Mouse (Mus musculus): Measurements from ENCODE around the gene Fam136a. TPM values are rescaled to one million over a fixed set of nuclear protein-coding genes. Genes with fewer than 3 reads are reported as not detected.
A peak's percentile ranks its signal among the peaks of the same experiment; 100 is the strongest.
"Not testable (repeated sequence)": the region's sequence is repeated elsewhere in the genome, so short reads cannot be mapped to it uniquely, and the experiment has no call there.

Gene Fam136a
- total RNA-seq, 2 experiments from 2014 or later: 40.9 to 74.9 TPM

GRCm38 (mm10) chr6:86364442-86365141 lies 854 bp upstream of the Fam136a start:
- peak; percentile 38 for ATAC-seq (replicated peaks; ENCODE audit: low FRiP score, low TSS enrichment, poor library complexity, severe bottlenecking)

GRCm38 (mm10) chr6:86366125-86366852 lies 843 bp downstream of the Fam136a start:
- 0 out of 2 replicates have a peak, but pooled peaks have one; percentile 3 for ATAC-seq (replicated peaks; ENCODE audit: low FRiP score, low TSS enrichment, poor library complexity, severe bottlenecking)

DNA sequence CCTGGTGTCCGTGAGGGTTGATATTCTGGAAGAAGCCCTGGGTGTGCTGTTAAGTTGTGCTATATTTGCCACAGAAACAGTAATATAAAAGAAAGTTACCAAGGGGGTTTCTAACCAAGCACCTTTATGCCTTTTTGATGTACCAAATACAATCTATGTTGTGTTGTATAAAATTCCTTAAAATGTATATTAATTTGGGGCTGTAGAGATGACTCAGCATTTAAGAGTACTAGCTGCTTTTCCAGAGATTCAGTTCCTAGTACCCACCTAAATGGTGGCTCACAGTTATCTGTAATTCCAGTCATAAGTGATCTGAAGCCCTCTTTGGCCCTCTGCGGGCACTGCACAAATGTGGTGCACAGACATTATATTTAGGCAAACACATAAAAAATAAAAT lies 1.4 kb downstream of the Fam136a start:
- ATAC-seq (replicated peaks; ENCODE audit: low FRiP score, low TSS enrichment, poor library complexity, severe bottlenecking): no peak

DNA sequence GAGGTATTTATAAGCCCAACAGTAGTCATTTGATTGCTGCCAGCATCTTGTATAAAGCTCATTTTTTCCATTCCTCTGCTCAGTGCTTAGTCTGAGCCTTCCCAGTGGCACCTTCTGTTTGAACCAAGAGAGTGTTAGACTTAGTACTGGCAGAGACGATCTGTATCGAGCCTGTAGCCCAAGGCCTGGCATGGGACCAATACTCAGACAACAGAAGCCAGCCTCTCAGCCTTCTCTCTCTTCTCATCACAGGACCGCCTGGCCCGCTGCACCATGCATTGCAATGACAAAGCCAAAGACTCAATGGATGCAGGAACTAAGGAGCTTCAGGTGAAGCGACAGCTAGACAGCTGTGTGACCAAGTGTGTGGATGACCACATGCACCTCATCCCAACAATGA lies 3.0 kb downstream of the Fam136a start:
- no peak for ATAC-seq (replicated peaks; ENCODE audit: low FRiP score, low TSS enrichment, poor library complexity, severe bottlenecking)

DNA sequence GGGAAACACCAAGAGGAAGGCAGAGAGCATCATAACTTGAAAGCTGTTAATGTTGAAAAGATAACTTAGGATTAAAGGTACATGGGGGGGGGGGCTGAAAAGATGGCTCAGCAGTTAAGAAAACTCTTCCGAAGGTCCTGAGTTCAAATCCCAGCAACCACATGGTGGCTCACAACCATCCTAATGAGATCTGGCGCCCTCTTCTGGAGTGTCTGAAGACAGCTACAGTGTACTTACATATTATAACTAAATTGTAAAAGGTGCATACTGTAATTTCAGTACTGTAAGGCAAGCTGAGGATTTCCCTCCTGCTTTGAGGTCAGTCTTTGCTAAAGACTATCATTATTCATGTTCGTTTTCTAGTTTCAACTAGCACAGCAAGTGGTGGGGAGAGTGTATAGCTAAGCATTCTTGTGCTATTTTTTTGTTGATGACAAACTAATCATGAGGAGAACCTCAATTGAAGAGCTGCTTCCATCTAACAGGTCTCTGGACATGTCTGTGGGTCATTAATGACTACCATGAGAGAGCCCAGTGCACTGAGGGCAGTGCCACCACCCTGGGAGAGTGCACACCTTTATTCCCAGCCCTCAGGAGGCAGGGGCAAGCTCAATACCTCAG lies 4.8 kb downstream of the Fam136a start:
- no peak for ATAC-seq (replicated peaks; ENCODE audit: low FRiP score, low TSS enrichment, poor library complexity, severe bottlenecking)

- ATAC-seq (replicated peaks; ENCODE audit: low FRiP score, low TSS enrichment, poor library complexity, severe bottlenecking): peak; percentile 15; the same call in 1 of the 2 replicates
Observed at GRCm38 (mm10) chr6:86370764-86371339, 5.4 kb downstream of the Fam136a start, which contains the start of gene Snrpg. Gene Snrpg (plus strand): TSS chr6:86371304.

- ATAC-seq (replicated peaks; ENCODE audit: low FRiP score, low TSS enrichment, poor library complexity, severe bottlenecking): peak; percentile 94
Observed at GRCm38 (mm10) chr6:86371340-86371911, 6.0 kb downstream of the Fam136a start.

DNA sequence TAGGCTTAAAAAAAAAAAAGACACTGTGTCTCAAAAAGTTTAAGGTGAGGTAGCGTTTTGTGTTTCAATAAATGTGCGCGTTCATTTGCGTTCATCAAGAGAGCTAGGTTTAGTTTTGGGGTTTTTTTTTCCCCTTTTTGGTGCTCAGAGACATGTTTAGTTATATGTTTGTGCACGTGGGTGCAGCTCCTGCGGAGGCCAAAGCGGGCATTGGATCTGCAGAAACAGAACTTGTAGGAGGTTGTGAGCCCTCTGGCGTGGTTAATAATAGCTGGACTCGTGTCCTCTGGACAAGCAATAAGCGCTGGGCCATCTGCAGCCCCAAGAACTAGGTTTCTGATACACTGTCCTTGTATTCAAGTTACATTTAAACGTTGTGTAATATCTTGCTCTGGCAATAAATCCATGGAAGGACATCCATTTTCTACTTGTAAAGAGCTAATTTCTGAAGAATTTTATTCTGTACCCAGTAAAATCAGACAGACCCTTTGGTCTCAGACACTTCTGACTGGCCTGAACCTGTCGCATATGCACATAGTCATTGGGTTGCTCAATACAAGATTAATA lies 6.6 kb downstream of the Fam136a start:
- ATAC-seq (replicated peaks; ENCODE audit: low FRiP score, low TSS enrichment, poor library complexity, severe bottlenecking): no peak

DNA sequence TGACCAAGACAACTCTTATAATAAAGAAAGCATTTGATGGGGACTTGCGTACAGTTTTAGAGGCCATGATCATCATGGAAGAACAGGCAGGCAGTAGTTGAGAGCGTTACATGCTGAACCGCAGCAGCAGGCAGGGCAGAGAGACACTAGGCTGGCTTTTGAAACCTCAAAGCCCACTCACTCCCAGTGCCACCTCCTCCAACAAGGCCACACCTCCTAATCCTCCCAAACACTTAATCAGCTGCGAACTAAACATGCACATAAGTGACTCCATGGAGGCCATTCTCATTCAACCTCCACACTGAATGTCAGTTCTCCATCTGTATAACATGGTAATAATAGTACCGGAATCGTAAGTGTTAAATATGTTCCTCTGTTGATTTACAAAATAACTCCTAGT lies 8.1 kb downstream of the Fam136a start:
- ATAC-seq (replicated peaks; ENCODE audit: low FRiP score, low TSS enrichment, poor library complexity, severe bottlenecking): no peak

GRCm38 (mm10) chr6:86378341-86378740 lies 12.9 kb downstream of the Fam136a start:
- ATAC-seq (replicated peaks; ENCODE audit: low FRiP score, low TSS enrichment, poor library complexity, severe bottlenecking): no peak

DNA sequence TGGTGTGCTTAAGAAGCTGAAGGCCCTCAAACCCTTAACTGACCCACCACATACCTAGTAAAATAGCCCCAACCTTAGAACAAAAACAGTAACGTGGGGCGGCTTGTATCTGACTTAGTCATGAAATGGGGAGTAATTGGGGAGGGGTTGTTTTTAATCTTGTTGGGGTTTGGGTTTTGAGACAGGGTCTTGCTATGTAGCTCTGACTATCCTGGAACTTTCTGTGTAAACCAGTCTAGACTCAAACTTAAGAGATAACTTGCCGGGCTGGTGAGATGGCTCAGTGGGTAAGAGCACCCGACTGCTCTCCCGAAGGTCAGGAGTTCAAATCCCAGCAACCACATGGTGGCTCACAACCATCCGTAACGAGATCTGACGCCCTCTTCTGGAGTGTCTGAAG lies 14.7 kb downstream of the Fam136a start:
- not testable (repeated sequence) for ATAC-seq (replicated peaks; ENCODE audit: low FRiP score, low TSS enrichment, poor library complexity, severe bottlenecking)

- no peak for ATAC-seq (replicated peaks; ENCODE audit: low FRiP score, low TSS enrichment, poor library complexity, severe bottlenecking)
Observed at GRCm38 (mm10) chr6:86382551-86382950, 17.1 kb downstream of the Fam136a start.

GRCm38 (mm10) chr6:86383370-86383769 lies 17.9 kb downstream of the Fam136a start:
- ATAC-seq (replicated peaks; ENCODE audit: low FRiP score, low TSS enrichment, poor library complexity, severe bottlenecking): no peak

GRCm38 (mm10) chr6:86384692-86385091 lies 19.2 kb downstream of the Fam136a start:
- no peak for ATAC-seq (replicated peaks; ENCODE audit: low FRiP score, low TSS enrichment, poor library complexity, severe bottlenecking)

GRCm38 (mm10) chr6:86385362-86386104 lies 20.1 kb downstream of the Fam136a start:
- ATAC-seq (replicated peaks; ENCODE audit: low FRiP score, low TSS enrichment, poor library complexity, severe bottlenecking): no peak

DNA sequence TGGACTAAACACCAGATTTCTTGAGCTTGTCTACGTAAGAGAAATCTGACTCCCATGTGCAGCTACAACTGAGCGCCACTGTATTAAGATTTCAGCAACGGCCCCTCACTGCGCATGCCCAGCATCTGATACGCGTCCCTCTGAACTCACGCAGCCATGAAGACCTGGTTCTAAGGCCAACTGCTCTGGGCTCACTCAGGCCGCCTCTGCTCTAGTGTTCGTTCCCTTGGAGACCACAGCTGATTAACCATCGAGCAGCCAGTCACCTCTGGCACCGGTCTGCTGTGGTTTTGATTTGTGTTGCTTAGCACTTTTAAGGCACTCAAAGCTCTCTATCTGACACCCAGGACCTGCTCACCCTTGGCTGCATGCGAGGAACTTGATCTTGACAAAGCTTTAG lies 21.9 kb downstream of the Fam136a start:
- no peak for ATAC-seq (replicated peaks; ENCODE audit: low FRiP score, low TSS enrichment, poor library complexity, severe bottlenecking)

- no peak for ATAC-seq (replicated peaks; ENCODE audit: low FRiP score, low TSS enrichment, poor library complexity, severe bottlenecking)
Observed at GRCm38 (mm10) chr6:86388461-86388860, 23.0 kb downstream of the Fam136a start.

DNA sequence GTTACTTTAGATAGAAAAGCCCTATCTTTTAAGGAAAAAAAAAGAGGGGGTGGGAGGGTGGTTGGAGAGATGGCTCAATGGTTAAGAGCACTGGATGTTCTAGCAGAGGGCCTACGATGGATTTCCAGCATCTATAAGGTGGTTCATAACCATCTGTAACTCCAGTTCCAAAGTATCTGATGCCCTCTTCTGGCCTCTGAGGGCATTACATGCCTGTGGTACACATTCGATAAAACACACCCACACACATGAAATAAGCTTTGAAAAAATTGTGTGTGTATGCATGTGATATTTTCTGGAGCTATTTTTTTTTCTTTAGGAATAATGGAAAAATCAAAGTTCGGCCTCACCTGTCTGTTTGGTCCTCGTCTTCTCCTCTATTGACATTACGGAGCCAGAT lies 25.9 kb downstream of the Fam136a start:
- ATAC-seq (replicated peaks; ENCODE audit: low FRiP score, low TSS enrichment, poor library complexity, severe bottlenecking): no peak

DNA sequence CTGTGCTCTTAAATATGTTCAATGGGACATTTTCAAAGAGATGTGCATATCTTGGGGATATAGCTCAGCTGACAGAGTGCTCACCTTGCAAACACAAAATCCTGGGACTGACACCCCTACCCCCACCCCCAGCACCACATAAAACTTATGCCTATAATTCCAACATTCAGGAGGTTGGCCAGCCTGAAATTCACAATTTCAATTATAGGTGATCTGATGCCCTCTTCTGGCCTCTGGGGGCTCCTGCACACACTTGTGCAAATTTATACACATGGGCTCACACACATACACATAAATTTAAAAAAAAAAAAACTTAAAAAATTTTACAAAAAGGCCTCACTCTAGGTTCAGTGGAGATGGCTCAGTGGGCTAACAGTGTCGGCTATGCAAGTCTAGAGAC lies 27.7 kb downstream of the Fam136a start:
- ATAC-seq (replicated peaks; ENCODE audit: low FRiP score, low TSS enrichment, poor library complexity, severe bottlenecking): no peak
